Mouse (Mus musculus) CD4-positive helper T cell, adult 2 months (primary cell): ENCODE results near the gene Rnf123.
A peak's percentile ranks its signal among the peaks of the same experiment; 100 is the strongest.
"Not testable (repeated sequence)": the region's sequence is repeated elsewhere in the genome, so short reads cannot be mapped to it uniquely, and the experiment has no call there.

Experiments used
- DNase-seq: peaks from one replicate; pipeline ENCODE4 v3.0.0-alpha.2; 2012; ENCODE audit warnings: low read depth, missing footprints, low spot score

Gene Rnf123

GRCm38 (mm10) chr9:108035331-108036156 lies 47.6 kb downstream of the Rnf123 start:
- DNase-seq: peak; percentile 77

GRCm38 (mm10) chr9:108032126-108032525 lies 51.0 kb downstream of the Rnf123 start:
- no peak for DNase-seq

DNA sequence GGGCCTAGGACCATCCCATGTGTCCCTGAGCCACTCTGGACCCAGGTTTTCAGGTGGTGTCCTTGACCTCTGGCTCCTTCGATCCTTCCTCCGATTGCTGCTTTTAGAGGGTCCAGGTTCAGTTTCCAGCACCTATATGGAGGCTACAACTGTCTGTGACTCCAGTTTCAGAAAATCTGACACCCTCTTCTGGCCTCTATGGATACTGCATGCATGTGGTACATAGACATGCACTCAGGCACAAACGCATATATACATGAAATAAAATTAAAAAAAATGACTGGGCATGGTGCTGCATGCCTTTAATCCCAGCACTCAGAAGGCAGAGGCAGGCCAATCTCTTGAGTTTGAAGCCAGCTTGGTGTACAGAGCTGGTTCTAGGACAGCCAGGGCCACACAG lies 55.3 kb downstream of the Rnf123 start:
- DNase-seq: no peak

DNA sequence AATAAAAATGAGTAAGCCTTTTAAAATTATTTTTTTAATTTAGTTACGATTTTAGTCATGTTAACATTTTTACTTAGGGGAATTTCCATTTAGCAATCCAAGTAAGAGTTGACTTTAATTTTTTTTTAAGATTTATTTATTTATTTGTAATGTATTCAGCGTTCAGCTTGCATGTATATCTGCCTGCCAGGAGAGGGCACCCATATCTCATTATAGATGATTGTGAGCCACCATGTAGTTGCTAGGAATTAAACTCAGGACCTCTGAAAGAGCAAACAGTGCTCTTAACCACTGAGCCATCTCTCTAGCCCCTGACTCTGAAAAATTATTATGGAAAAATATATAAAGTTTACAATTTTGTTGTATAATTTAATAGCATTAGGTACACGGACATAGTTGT lies 56.6 kb downstream of the Rnf123 start:
- DNase-seq: no peak

DNA sequence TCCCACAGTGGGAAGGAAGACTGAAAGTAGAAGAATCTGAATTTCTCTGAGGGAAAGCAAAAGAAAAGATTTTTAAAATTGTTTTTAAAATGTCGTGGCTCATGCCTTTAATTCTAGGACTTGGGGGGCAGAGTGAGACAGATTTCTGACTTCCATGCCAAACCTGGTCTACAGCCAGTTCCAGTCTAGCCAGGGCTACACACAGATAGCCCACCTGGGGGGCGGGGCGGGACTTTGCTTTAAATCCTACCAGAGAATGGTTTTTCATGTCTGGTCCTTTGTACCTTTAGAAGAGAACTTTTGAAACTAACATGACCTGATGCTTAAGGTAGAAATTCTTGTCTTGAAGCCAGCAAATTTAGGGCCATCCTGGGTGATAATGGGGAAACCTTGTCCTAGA lies 59.9 kb downstream of the Rnf123 start:
- DNase-seq: no peak

DNA sequence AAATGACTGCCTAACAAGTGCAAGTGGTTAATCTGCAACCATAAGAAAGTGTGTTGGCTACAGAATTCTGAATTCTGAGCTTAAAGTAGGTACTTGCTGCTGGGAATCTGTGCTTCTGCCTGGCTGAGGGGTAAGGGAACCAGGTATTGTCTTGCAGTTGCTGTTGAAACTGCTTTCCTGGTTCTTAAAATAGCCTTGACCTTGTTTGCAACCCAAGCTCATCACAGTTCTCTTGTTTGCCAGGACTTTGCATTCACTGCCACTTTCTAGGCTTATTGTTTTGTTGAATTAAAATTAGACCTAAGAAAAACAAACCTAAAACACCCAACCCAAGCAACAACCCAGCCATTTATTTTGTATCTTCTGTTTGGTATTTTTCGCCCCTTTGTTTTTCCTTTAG lies 62.4 kb downstream of the Rnf123 start:
- no peak for DNase-seq

GRCm38 (mm10) chr9:108017127-108017526 lies 66.0 kb downstream of the Rnf123 start:
- DNase-seq: no peak

DNA sequence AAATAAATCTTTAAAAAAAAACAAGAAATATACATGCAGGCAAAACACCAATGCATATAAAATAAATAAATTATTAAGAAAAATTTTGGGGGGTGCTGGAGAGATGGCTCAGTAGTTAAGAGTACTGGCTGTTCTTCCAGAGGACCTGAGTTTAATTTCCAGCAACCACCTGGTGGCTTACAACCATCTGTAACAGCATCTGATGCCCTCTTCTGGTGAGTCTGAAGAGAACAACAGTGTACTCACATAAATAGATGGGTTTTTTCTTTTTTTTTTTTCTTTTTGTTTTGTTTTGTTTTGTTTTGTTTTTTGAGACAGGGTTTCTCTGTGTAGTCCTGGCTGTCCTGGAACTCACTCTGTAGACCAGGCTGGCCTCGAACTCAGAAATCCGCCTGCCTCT lies 69.6 kb downstream of the Rnf123 start:
- DNase-seq: not testable (repeated sequence)

GRCm38 (mm10) chr9:108010385-108010784 lies 72.8 kb downstream of the Rnf123 start:
- peak; percentile 38 for DNase-seq

DNA sequence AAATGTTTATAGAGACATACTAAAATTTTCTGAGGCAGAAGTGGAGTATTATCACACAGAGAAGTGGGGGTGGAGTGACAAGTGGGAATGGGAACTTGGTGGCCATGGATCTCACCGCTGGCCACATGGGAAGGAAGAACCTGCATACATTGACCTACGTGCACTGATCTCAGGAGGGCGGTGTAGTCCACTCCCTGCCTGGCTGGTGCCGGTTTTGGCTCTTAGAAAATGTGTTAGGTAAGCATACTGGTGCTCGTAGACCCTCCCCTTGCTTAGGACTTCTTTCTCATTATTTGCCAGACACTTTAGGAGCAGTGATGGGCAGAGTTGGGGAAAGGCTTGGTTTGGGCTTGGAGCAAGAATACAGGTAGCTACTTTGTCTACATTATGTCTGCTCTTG lies 75.1 kb downstream of the Rnf123 start:
- no peak for DNase-seq

DNA sequence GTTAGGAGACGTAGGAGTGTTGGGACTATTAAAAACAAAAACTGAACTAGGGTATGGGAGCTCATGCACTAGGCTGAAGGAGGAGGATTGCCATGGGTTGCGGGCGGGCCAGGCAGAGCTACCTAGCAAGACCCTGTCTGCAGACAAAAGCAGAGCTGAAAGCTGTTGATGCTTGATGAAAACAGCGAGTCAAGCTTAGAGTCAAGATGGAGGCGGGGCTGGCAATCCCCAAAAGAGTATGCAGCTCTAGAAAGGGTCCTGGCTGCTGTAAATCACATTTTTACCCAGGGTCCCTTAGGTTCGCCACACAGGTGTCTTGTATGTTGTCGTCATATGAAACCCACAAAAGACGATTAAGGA lies 79.6 kb downstream of the Rnf123 start:
- peak; percentile 52 for DNase-seq

GRCm38 (mm10) chr9:108002778-108003530 lies 80.2 kb downstream of the Rnf123 start:
- peak; percentile 50 for DNase-seq

GRCm38 (mm10) chr9:108001922-108002770 lies 81.0 kb downstream of the Rnf123 start, which contains the start of gene Ip6k1:
Gene Ip6k1, plus strand, starts transcription at chr9:108002501.
- peak; percentile 100 for DNase-seq
